Comparison of ENCODE assay signal across 25 mouse cellular contexts in genomic region chr11:71675714-71676313, GRCm38 (mm10).
DNase-seq lines count a peak whose midpoint lies in the region; ATAC-seq and TF ChIP-seq lines count a peak whose summit lies in the region.
"Had no signal": no experiment of that assay in that cellular context is flagged by ENCODE, and none has a peak within 500 bp of the region (broad histone marks: within the 10 kb centered on the region; RNA-seq: fewer than 3 reads in every experiment).

No protein-coding gene starts in this region.

- H3K9ac ChIP-seq in forebrain, embryonic 14.5 days (ENCODE audit: low read length): no peak overlapping the region
- no peak overlapping the region for H3K9ac ChIP-seq in hindbrain, embryonic 16.5 days (ENCODE audit: low read depth, low read length)
- H3K9ac ChIP-seq in hindbrain, postnatal 0 days (replicated peaks; ENCODE audit: low read length): no peak overlapping the region
- no peak overlapping the region for H3K9ac ChIP-seq in forebrain, embryonic 16.5 days (replicated peaks; ENCODE audit: low read depth, low read length)
- H3K9ac ChIP-seq: embryonic facial prominence, embryonic 13.5 days; heart, embryonic 13.5 days; hindbrain, embryonic 12.5 days; hindbrain, embryonic 15.5 days had no signal

- ATAC-seq in forebrain, embryonic 14.5 days: peak; percentile 83; the same call in 1 of the 2 replicates
- ATAC-seq in hindbrain, embryonic 16.5 days: peak; percentile 50; the same call in 1 of the 2 replicates
- no peak for ATAC-seq in hindbrain, postnatal 0 days
- ATAC-seq in forebrain, embryonic 16.5 days: peak; percentile 89
- ATAC-seq: CD4-positive, CD25-positive, alpha-beta regulatory T cell, adult 4 months; inflammation-experienced regulatory T-cells, adult 6 months; intestine, embryonic 16.5 days had no signal

- H3K9me3 ChIP-seq in forebrain, embryonic 14.5 days (replicated peaks; ENCODE audit: control insufficient read depth, low read length): no peaks in the 10 kb centered on the region
- H3K9me3 ChIP-seq in forebrain, embryonic 10.5 days: no peaks in the 10 kb centered on the region; the same call in 1 of the 2 replicates
- no peaks in the 10 kb centered on the region for H3K9me3 ChIP-seq in hindbrain, embryonic 16.5 days (ENCODE audit: control insufficient read depth, low read length)
- H3K9me3 ChIP-seq in hindbrain, postnatal 0 days (ENCODE audit: low read length): no peaks in the 10 kb centered on the region
- H3K9me3 ChIP-seq in forebrain, embryonic 16.5 days (ENCODE audit: control insufficient read depth, low read length): no peaks in the 10 kb centered on the region
- H3K9me3 ChIP-seq: embryonic facial prominence, embryonic 10.5 days; embryonic facial prominence, embryonic 13.5 days; heart, embryonic 10.5 days; heart, embryonic 13.5 days; hindbrain, embryonic 12.5 days; hindbrain, embryonic 15.5 days had no signal

- TF ChIP-seq CTCF in hindbrain, postnatal 0 days (IDR thresholded peaks at IDR 0.05; ENCODE audit: low read depth): no peak

- peak; percentile 68 for DNase-seq in forebrain, embryonic 14.5 days (ENCODE audit: low spot score)
- DNase-seq in forebrain, embryonic 10.5 days (ENCODE audit: extremely low spot score, low spot score): no peak
- no peak for DNase-seq in hindbrain, postnatal 0 days (ENCODE audit: low spot score)
- no peak for DNase-seq in thymus, postnatal 14 days
- DNase-seq: adrenal gland, adult 2 months; adrenal gland, postnatal 14 days; cerebellum, adult 18-20 months; cerebellum, adult 9-10 months; cerebellum, postnatal 25 days; embryo, embryonic 11 days; gastrocnemius, postnatal 25 days; heart, adult 2 months; kidney, adult 18-20 months; kidney, adult 9 months had no signal

- no peak overlapping the region for H3K4me3 ChIP-seq in forebrain, embryonic 14.5 days (ENCODE audit: low read depth, low read length)
- no peak overlapping the region for H3K4me3 ChIP-seq in forebrain, embryonic 10.5 days
- H3K4me3 ChIP-seq in hindbrain, embryonic 16.5 days (ENCODE audit: low read length): no peak overlapping the region
- H3K4me3 ChIP-seq in hindbrain, postnatal 0 days (ENCODE audit: low read length): no peak overlapping the region
- no peak overlapping the region for H3K4me3 ChIP-seq in forebrain, embryonic 16.5 days (replicated peaks; ENCODE audit: low read length)
- H3K4me3 ChIP-seq: embryonic facial prominence, embryonic 10.5 days; embryonic facial prominence, embryonic 13.5 days; heart, adult 2 months; heart, embryonic 10.5 days; heart, embryonic 13.5 days; hindbrain, embryonic 12.5 days; hindbrain, embryonic 15.5 days had no signal

- no peaks in the 10 kb centered on the region for H3K4me1 ChIP-seq in forebrain, embryonic 14.5 days (ENCODE audit: control insufficient read depth, insufficient read depth, low read length)
- H3K4me1 ChIP-seq in forebrain, embryonic 10.5 days: peaks cover 6% of the 10 kb centered on the region
- peaks cover 3% of the 10 kb centered on the region; the same call in 1 of the 2 replicates for H3K4me1 ChIP-seq in hindbrain, embryonic 16.5 days (ENCODE audit: control insufficient read depth, insufficient read depth, low read depth, low read length)
- H3K4me1 ChIP-seq in hindbrain, postnatal 0 days (ENCODE audit: insufficient read depth, low read length): no peaks in the 10 kb centered on the region; the same call in none of the 2 replicates
- H3K4me1 ChIP-seq in forebrain, embryonic 16.5 days (replicated peaks; ENCODE audit: control insufficient read depth, insufficient read depth, low read length): peaks cover 11% of the 10 kb centered on the region; the same call in 1 of the 2 replicates
- H3K4me1 ChIP-seq: heart, embryonic 13.5 days had no signal

- H3K27ac ChIP-seq in forebrain, embryonic 14.5 days (ENCODE audit: low read depth, low read length): no peak overlapping the region
- no peak overlapping the region for H3K27ac ChIP-seq in forebrain, embryonic 10.5 days
- no peak overlapping the region for H3K27ac ChIP-seq in hindbrain, embryonic 16.5 days (ENCODE audit: low read depth, low read length)
- no peak overlapping the region for H3K27ac ChIP-seq in hindbrain, postnatal 0 days
- H3K27ac ChIP-seq in forebrain, embryonic 16.5 days (ENCODE audit: low read length): peak overlapping the region; percentile 43; the same call in 1 of the 2 replicates
- H3K27ac ChIP-seq: embryonic facial prominence, embryonic 10.5 days; embryonic facial prominence, embryonic 13.5 days; heart, adult 2 months; heart, embryonic 10.5 days; heart, embryonic 13.5 days; hindbrain, embryonic 12.5 days; hindbrain, embryonic 15.5 days had no signal

- H3K4me2 ChIP-seq in forebrain, embryonic 14.5 days (ENCODE audit: low read length): no peak overlapping the region
- no peak overlapping the region for H3K4me2 ChIP-seq in hindbrain, embryonic 16.5 days (ENCODE audit: low read length)
- no peak overlapping the region for H3K4me2 ChIP-seq in hindbrain, postnatal 0 days (ENCODE audit: low read depth, low read length)
- no peak overlapping the region for H3K4me2 ChIP-seq in forebrain, embryonic 16.5 days (ENCODE audit: low read length)
- H3K4me2 ChIP-seq: embryonic facial prominence, embryonic 13.5 days; heart, embryonic 13.5 days; hindbrain, embryonic 12.5 days; hindbrain, embryonic 15.5 days had no signal

- H3K27me3 ChIP-seq in forebrain, embryonic 14.5 days (replicated peaks; ENCODE audit: control insufficient read depth, insufficient read depth, low read length): no peaks in the 10 kb centered on the region
- no peaks in the 10 kb centered on the region for H3K27me3 ChIP-seq in forebrain, embryonic 10.5 days (ENCODE audit: poor library complexity, severe bottlenecking)
- no peaks in the 10 kb centered on the region; the same call in 1 of the 2 replicates for H3K27me3 ChIP-seq in hindbrain, embryonic 16.5 days (replicated peaks; ENCODE audit: control insufficient read depth, insufficient read depth, low read length)
- no peaks in the 10 kb centered on the region for H3K27me3 ChIP-seq in hindbrain, postnatal 0 days (ENCODE audit: insufficient read depth, low read length)
- no peaks in the 10 kb centered on the region for H3K27me3 ChIP-seq in forebrain, embryonic 16.5 days (replicated peaks; ENCODE audit: control insufficient read depth, insufficient read depth, low read length)
- H3K27me3 ChIP-seq: embryonic facial prominence, embryonic 13.5 days; hindbrain, embryonic 12.5 days; hindbrain, embryonic 15.5 days had no signal

- 54% methylated on average over 3 of the region's 3 CpGs for WGBS in forebrain, embryonic 14.5 days
- 75% methylated on average over 3 of the region's 3 CpGs for WGBS in forebrain, embryonic 10.5 days
- 53% methylated on average over 3 of the region's 3 CpGs for WGBS in hindbrain, embryonic 16.5 days
- 51% methylated on average over 3 of the region's 3 CpGs for WGBS in hindbrain, postnatal 0 days
- WGBS in forebrain, embryonic 16.5 days: 54% methylated on average over 3 of the region's 3 CpGs

- no peaks in the 10 kb centered on the region for H3K36me3 ChIP-seq in forebrain, embryonic 14.5 days (ENCODE audit: control insufficient read depth, insufficient read depth, low read length)
- no peaks in the 10 kb centered on the region for H3K36me3 ChIP-seq in forebrain, embryonic 10.5 days (replicated peaks)
- no peaks in the 10 kb centered on the region for H3K36me3 ChIP-seq in hindbrain, embryonic 16.5 days (ENCODE audit: control insufficient read depth, insufficient read depth, low read length)
- H3K36me3 ChIP-seq in hindbrain, postnatal 0 days (ENCODE audit: insufficient read depth, low read length): no peaks in the 10 kb centered on the region
- H3K36me3 ChIP-seq in forebrain, embryonic 16.5 days (ENCODE audit: control insufficient read depth, insufficient read depth): no peaks in the 10 kb centered on the region
- H3K36me3 ChIP-seq: embryonic facial prominence, embryonic 10.5 days; embryonic facial prominence, embryonic 13.5 days; heart, embryonic 10.5 days; heart, embryonic 13.5 days; hindbrain, embryonic 12.5 days; hindbrain, embryonic 15.5 days had no signal
